Comparison of ENCODE assay signal across 16 mouse cellular contexts in the genomic region with DNA sequence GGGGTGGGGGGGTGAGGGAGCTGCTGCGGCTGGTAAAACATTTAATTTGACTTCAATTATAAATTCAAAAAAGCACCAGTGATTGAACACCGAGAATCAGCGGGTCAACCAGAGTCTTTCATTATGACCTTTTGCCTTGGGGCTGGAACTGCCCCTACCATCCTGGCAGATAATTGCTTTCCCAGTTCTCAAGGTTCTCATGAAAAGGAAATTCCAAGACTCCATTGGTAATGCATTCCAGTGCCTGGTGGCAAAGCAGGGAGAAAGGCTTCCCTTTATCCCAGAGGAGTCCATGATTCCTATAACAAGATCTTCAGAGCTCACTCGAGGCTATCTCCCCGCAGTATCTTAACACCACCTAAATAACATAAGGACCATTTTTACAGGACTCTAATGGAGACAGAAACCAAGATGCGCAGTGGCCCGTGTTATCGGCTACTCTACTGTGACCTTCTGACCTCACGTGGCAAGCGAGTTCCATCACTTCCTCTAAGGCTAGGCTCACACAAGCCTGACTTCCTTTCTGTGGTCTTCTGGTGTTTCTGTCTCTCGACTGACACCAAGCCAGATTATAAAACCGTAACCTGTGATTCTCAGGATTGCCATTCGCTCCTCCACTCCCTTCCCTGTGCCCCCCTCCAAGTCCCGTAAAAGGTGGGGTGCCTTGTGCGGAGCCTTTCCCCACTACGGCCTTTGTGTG. TPM values are rescaled to one million over a fixed set of nuclear protein-coding genes. Genes with fewer than 3 reads are reported as not detected.
A peak's percentile ranks its signal among the peaks of the same experiment; 100 is the strongest.
DNase-seq lines count a peak whose midpoint lies in the region; ATAC-seq lines count a peak whose summit lies in the region.
"Had no signal": no experiment of that assay in that cellular context is flagged by ENCODE, and none has a peak within 500 bp of the region (broad histone marks: within the 10 kb centered on the region; RNA-seq: fewer than 3 reads in every experiment).

No protein-coding gene starts in this region.

- peak; percentile 90 for ATAC-seq in granulocyte monocyte progenitor cell, adult 5-6 weeks (replicated peaks; ENCODE audit: poor library complexity, severe bottlenecking)
- ATAC-seq in hindbrain, embryonic 14.5 days (ENCODE audit: low FRiP score) = no peak

- H3K9me3 ChIP-seq in hindbrain, embryonic 14.5 days (ENCODE audit: control insufficient read depth, low read length) = no peaks in the 10 kb centered on the region
- H3K9me3 ChIP-seq: embryonic facial prominence, embryonic 12.5 days; heart, embryonic 12.5 days had no signal

- H3K4me3 ChIP-seq in hindbrain, embryonic 14.5 days (replicated peaks; ENCODE audit: low read length) = no peak overlapping the region
- H3K4me3 ChIP-seq: embryonic facial prominence, embryonic 12.5 days; heart, embryonic 12.5 days had no signal

- no peaks in the 10 kb centered on the region for H3K36me3 ChIP-seq in hindbrain, embryonic 14.5 days (replicated peaks; ENCODE audit: control insufficient read depth, insufficient read depth)
- H3K36me3 ChIP-seq: embryonic facial prominence, embryonic 12.5 days; heart, embryonic 12.5 days had no signal

- DNase-seq in lung, postnatal 36 days = peak; percentile 36
- DNase-seq in lung, postnatal 4 days = no peak
- peak; percentile 20 to 42 for DNase-seq in CD8-positive naive resting alpha-beta T cell, adult 2 months (ENCODE audit: low read depth in 2 of 2, low spot score in 2 of 2)
- peak; percentile 22 to 53 for DNase-seq in natural killer cell, adult 2 months (ENCODE audit: low spot score in 2 of 2)
- no peak for DNase-seq in cerebellum, adult 18-20 months
- DNase-seq in hindbrain, embryonic 14.5 days (ENCODE audit: low spot score) = no peak
- DNase-seq in ovary, postnatal 36 days (ENCODE audit: low spot score) = no peak
- DNase-seq: adrenal gland, adult 2 months; cerebellum, adult 9-10 months; gastrocnemius, postnatal 25 days; heart, postnatal 36 days; right cerebral cortex, adult 18-20 months had no signal

- H3K4me1 ChIP-seq in hindbrain, embryonic 14.5 days (replicated peaks; ENCODE audit: control insufficient read depth, insufficient read depth, low read length) = 0 out of 2 replicates have a peak, but pooled peaks cover 2% of the 10 kb centered on the region
- H3K4me1 ChIP-seq: heart, embryonic 12.5 days had no signal

- H3K9ac ChIP-seq in hindbrain, embryonic 14.5 days = no peak overlapping the region
- H3K9ac ChIP-seq: embryonic facial prominence, embryonic 12.5 days; heart, embryonic 12.5 days had no signal

- WGBS in hindbrain, embryonic 14.5 days = 73% methylated on average over 16 of the region's 16 CpGs

- no peak overlapping the region for H3K27ac ChIP-seq in hindbrain, embryonic 14.5 days
- H3K27ac ChIP-seq: embryonic facial prominence, embryonic 12.5 days; kidney, postnatal 0 days had no signal

- no peak overlapping the region for H3K4me2 ChIP-seq in hindbrain, embryonic 14.5 days (replicated peaks)
- H3K4me2 ChIP-seq: embryonic facial prominence, embryonic 12.5 days; heart, embryonic 12.5 days had no signal

- H3K27me3 ChIP-seq in hindbrain, embryonic 14.5 days (ENCODE audit: control insufficient read depth, insufficient read depth, low read length) = no peaks in the 10 kb centered on the region
- H3K27me3 ChIP-seq: embryonic facial prominence, embryonic 12.5 days had no signal

RNA-seq across cellular contexts. Expression of a gene that starts 10.0 kb away (rescaled TPM):
- 29.8 and 40.1 TPM in 2 replicates for total RNA-seq in granulocyte monocyte progenitor cell, adult 5-6 weeks (2014; fragmentation: Nextera tagmentation)
- 22.9 and 31.1 TPM in 2 replicates for total RNA-seq in granulocyte monocyte progenitor cell, adult 5-6 weeks (2017)
- polyA plus RNA-seq in hindbrain, embryonic 14.5 days (2014; fragmentation: Nextera tagmentation; extraction: Ambion mirVana) = 14.6 and 17.5 TPM in 2 replicates

Comparison
In these comparisons a context has a peak if more than half of its experiments do, and no peak if none do; other contexts are left out.
1. DNase-seq: peak in lung, postnatal 36 days (single experiment), CD8-positive naive resting alpha-beta T cell, adult 2 months (2 of 2) and natural killer cell, adult 2 months (2 of 2); none in lung, postnatal 4 days (0 of 2), cerebellum, adult 18-20 months (0 of 2), hindbrain, embryonic 14.5 days (single experiment) and ovary, postnatal 36 days (single experiment).